Mouse (Mus musculus) limb, embryonic 15.5 days (tissue): ENCODE measurements at regions not wholly inside any gene's neighbourhood (a gene's known extent, or its start where the extent isn't known, plus 50 kb on each side); places are given as distances from the start of the nearest gene placed in this dataset.
"Not testable (repeated sequence)": the region's sequence is repeated elsewhere in the genome, so short reads cannot be mapped to it uniquely, and the experiment has no call there.

Source experiments
- ATAC-seq: fragments of 200-750 bp; cut with Nextera tagmentation; 2 replicates; pipeline ENCODE4 v1.8.0; 2017; ENCODE audit warnings: low read depth, moderate TSS enrichment; ENCODE audit not compliant: insufficient number of reproducible peaks, low FRiP score, low TSS enrichment
- H3K27ac ChIP-seq: fragments of 300-500 bp; sonication (generic); 2 replicates; pipeline ENCODE4 v1.5.1; 2015; ENCODE audit warnings: moderate library complexity, mild to moderate bottlenecking, inconsistent platforms
- H3K27me3 ChIP-seq: fragments of 300-500 bp; sonication (generic); 2 replicates; pipeline ENCODE4 v1.6.1; 2015; ENCODE audit warnings: inconsistent platforms
- H3K36me3 ChIP-seq: fragments of 300-500 bp; sonication (generic); 2 replicates; pipeline ENCODE4 v1.6.1; 2015; ENCODE audit warnings: inconsistent platforms
- H3K4me1 ChIP-seq: fragments of 300-500 bp; sonication (generic); 2 replicates; pipeline ENCODE4 v1.6.1; 2015; ENCODE audit warnings: inconsistent platforms
- H3K4me2 ChIP-seq: fragments of 300-500 bp; sonication (generic); 2 replicates; pipeline ENCODE4 v1.6.1; 2015; ENCODE audit warnings: mild to moderate bottlenecking, inconsistent platforms
- H3K4me3 ChIP-seq: fragments of 300-500 bp; sonication (generic); 2 replicates; pipeline ENCODE4 v1.5.1; 2015; ENCODE audit warnings: mild to moderate bottlenecking, inconsistent platforms
- H3K9ac ChIP-seq: fragments of 300-500 bp; sonication (generic); 2 replicates; pipeline ENCODE4 v1.6.1; 2015; ENCODE audit warnings: inconsistent platforms
- H3K9me3 ChIP-seq: fragments of 300-500 bp; sonication (generic); 2 replicates; pipeline ENCODE4 v1.6.1; 2016; ENCODE audit warnings: inconsistent platforms
- WGBS: fragments of 180-500 bp; shearing (Covaris S2); methylation state at CpG from one replicate; pipeline ENCODE4 v1.1.7; 2015; 5-methylcytosine and 5-hydroxymethylcytosine counted together

- 66% methylated on average over 3 of the region's 3 CpGs for WGBS
- Histone ChIP-seq H3K27ac (no peak overlapping the region), H3K27me3 (peaks cover 12% of the 10 kb centered on the region; the same call in 1 of the 2 replicates), H3K4me3 (no peak overlapping the region), H3K4me2 (no peak overlapping the region), H3K9me3 (no peaks in the 10 kb centered on the region), H3K36me3 (no peaks in the 10 kb centered on the region), H3K4me1 (peaks cover 12% of the 10 kb centered on the region), H3K9ac (no peak overlapping the region)
- no peak for ATAC-seq
Measured at GRCm38 (mm10) chr1:181262496-181262895, 50.7 kb upstream of the Wdr26 start.

- H3K4me3 ChIP-seq, result no peak overlapping the region
Measured at GRCm38 (mm10) chr1:181263216-181263615, 51.4 kb upstream of the Wdr26 start.

GRCm38 (mm10) chr1:181270469-181270868, 58.7 kb upstream of the Wdr26 start:
- not testable (repeated sequence) for H3K27me3 ChIP-seq, H3K4me2 ChIP-seq, H3K27ac ChIP-seq, H3K9me3 ChIP-seq, ATAC-seq, H3K9ac ChIP-seq, H3K4me1 ChIP-seq, H3K4me3 ChIP-seq, H3K36me3 ChIP-seq
- WGBS, result 96% methylated on average over 12 of the region's 15 CpGs

More at GRCm38 (mm10) chr1:181263216-181263615, 51.4 kb upstream of the Wdr26 start:
- no peak for ATAC-seq
- Histone ChIP-seq H3K9me3 (no peaks in the 10 kb centered on the region), H3K27me3 (0 out of 2 replicates have a peak, but pooled peaks cover 5% of the 10 kb centered on the region), H3K9ac (no peak overlapping the region), H3K4me2 (no peak overlapping the region), H3K36me3 (no peaks in the 10 kb centered on the region), H3K4me1 (peaks cover 6% of the 10 kb centered on the region), H3K27ac (no peak overlapping the region)
- 86% methylated on average over 10 of the region's 10 CpGs for WGBS

- Histone ChIP-seq H3K4me3 (no peak overlapping the region), H3K27ac (no peak overlapping the region), H3K9me3 (no peaks in the 10 kb centered on the region), H3K9ac (no peak overlapping the region), H3K36me3 (no peaks in the 10 kb centered on the region), H3K27me3 (no peaks in the 10 kb centered on the region), H3K4me1 (0 out of 2 replicates have a peak, but pooled peaks cover 8% of the 10 kb centered on the region), H3K4me2 (no peak overlapping the region)
- ATAC-seq, result no peak
- 75% methylated on average over 5 of the region's 5 CpGs for WGBS
Measured at GRCm38 (mm10) chr1:181271164-181271563, 59.4 kb upstream of the Wdr26 start.

- Histone ChIP-seq H3K27ac (no peak overlapping the region), H3K4me1 (0 out of 2 replicates have a peak, but pooled peaks cover 8% of the 10 kb centered on the region), H3K9ac (no peak overlapping the region), H3K9me3 (no peaks in the 10 kb centered on the region), H3K4me2 (no peak overlapping the region), H3K36me3 (no peaks in the 10 kb centered on the region), H3K4me3 (no peak overlapping the region), H3K27me3 (no peaks in the 10 kb centered on the region)
- no peak for ATAC-seq
- 84% methylated on average over 6 of the region's 6 CpGs for WGBS
Measured at GRCm38 (mm10) chr1:181271821-181272220, 60.0 kb upstream of the Wdr26 start.

GRCm38 (mm10) chr1:181272622-181273296, 61.0 kb upstream of the Wdr26 start:
- no peak overlapping the region for H3K4me2 ChIP-seq
- H3K27ac ChIP-seq, result no peak overlapping the region
- H3K9ac ChIP-seq, result no peak overlapping the region
- no peaks in the 10 kb centered on the region for H3K36me3 ChIP-seq
- no peaks in the 10 kb centered on the region for H3K9me3 ChIP-seq
- 0 out of 2 replicates have a peak, but pooled peaks cover 8% of the 10 kb centered on the region for H3K4me1 ChIP-seq
- peak; percentile 88 for ATAC-seq
- no peak overlapping the region for H3K4me3 ChIP-seq
- H3K27me3 ChIP-seq, result no peaks in the 10 kb centered on the region
- WGBS, result 5% methylated on average over 20 of the region's 20 CpGs

- H3K27me3 ChIP-seq, result no peaks in the 10 kb centered on the region
Measured at GRCm38 (mm10) chr1:181273540-181274204, 61.9 kb upstream of the Wdr26 start.

GRCm38 (mm10) chr1:181280826-181281225, 69.0 kb upstream of the Wdr26 start:
- Histone ChIP-seq H3K27me3 (no peaks in the 10 kb centered on the region), H3K9ac (no peak overlapping the region), H3K9me3 (no peaks in the 10 kb centered on the region), H3K4me2 (no peak overlapping the region), H3K4me3 (no peak overlapping the region), H3K36me3 (no peaks in the 10 kb centered on the region), H3K27ac (no peak overlapping the region), H3K4me1 (peaks cover 9% of the 10 kb centered on the region; the same call in 1 of the 2 replicates)
- 84% methylated on average over 5 of the region's 5 CpGs for WGBS
- ATAC-seq, result no peak

More at GRCm38 (mm10) chr1:181273540-181274204, 61.9 kb upstream of the Wdr26 start:
- WGBS, result 35% methylated on average over 8 of the region's 10 CpGs
- Histone ChIP-seq H3K9ac (no peak overlapping the region), H3K4me1 (0 out of 2 replicates have a peak, but pooled peaks cover 8% of the 10 kb centered on the region), H3K4me3 (no peak overlapping the region), H3K36me3 (no peaks in the 10 kb centered on the region), H3K27ac (no peak overlapping the region), H3K9me3 (no peaks in the 10 kb centered on the region), H3K4me2 (no peak overlapping the region)
- no peak for ATAC-seq

- H3K4me2 ChIP-seq, H3K27ac ChIP-seq, H3K4me3 ChIP-seq, ATAC-seq, H3K9me3 ChIP-seq, H3K36me3 ChIP-seq, H3K9ac ChIP-seq, H3K27me3 ChIP-seq: not testable (repeated sequence)
- 82% methylated on average over 8 of the region's 8 CpGs for WGBS
- peaks cover 16% of the 10 kb centered on the region; the same call in 1 of the 2 replicates for H3K4me1 ChIP-seq
Measured at GRCm38 (mm10) chr1:181282986-181283385, 69.4 kb upstream of the Cnih3 start.

- not testable (repeated sequence) for ATAC-seq
Measured at GRCm38 (mm10) chr1:181283539-181283938, 68.9 kb upstream of the Cnih3 start.

GRCm38 (mm10) chr1:181284301-181285197, 67.9 kb upstream of the Cnih3 start:
- H3K9me3 ChIP-seq, result no peaks in the 10 kb centered on the region
- 68% methylated on average over 10 of the region's 10 CpGs for WGBS
- H3K4me3 ChIP-seq, result no peak overlapping the region
- H3K36me3 ChIP-seq, result no peaks in the 10 kb centered on the region
- H3K4me2 ChIP-seq, result no peak overlapping the region
- H3K27me3 ChIP-seq, result no peaks in the 10 kb centered on the region
- no peak for ATAC-seq
- H3K27ac ChIP-seq, result no peak overlapping the region
- H3K4me1 ChIP-seq, result peaks cover 16% of the 10 kb centered on the region; the same call in 1 of the 2 replicates
- no peak overlapping the region for H3K9ac ChIP-seq

More at GRCm38 (mm10) chr1:181283539-181283938, 68.9 kb upstream of the Cnih3 start:
- H3K9me3 ChIP-seq, H3K36me3 ChIP-seq, H3K9ac ChIP-seq, H3K4me2 ChIP-seq, H3K4me3 ChIP-seq, H3K27ac ChIP-seq, H3K27me3 ChIP-seq: not testable (repeated sequence)
- WGBS, result 82% methylated on average over 8 of the region's 8 CpGs
- peaks cover 16% of the 10 kb centered on the region; the same call in 1 of the 2 replicates for H3K4me1 ChIP-seq
